Mouse (Mus musculus) stomach, postnatal 0 days (tissue): ENCODE results near the gene Sh2d3c. TPM values are rescaled to one million over a fixed set of nuclear protein-coding genes. Genes with fewer than 3 reads are reported as not detected.
A peak's percentile ranks its signal among the peaks of the same experiment; 100 is the strongest.

ENCODE experiments used
- ATAC-seq: fragments of 200-750 bp; cut with Nextera tagmentation; 2 replicates; pipeline ENCODE4 v1.8.0; 2017; ENCODE audit not compliant: low FRiP score, low TSS enrichment
- DNase-seq: peaks from one replicate; pipeline ENCODE4 v3.0.0-alpha.2; 2016; ENCODE audit warnings: low spot score
- H3K27ac ChIP-seq: fragments of 300-500 bp; sonication (generic); replicated peaks from 2 replicates; pipeline ENCODE4 v1.5.1; 2014; ENCODE audit warnings: mild to moderate bottlenecking, control low read depth
- H3K27me3 ChIP-seq: fragments of 300-500 bp; sonication (generic); 2 replicates; pipeline ENCODE4 v1.6.1; 2014; ENCODE audit warnings: low read length; ENCODE audit not compliant: control insufficient read depth, insufficient read depth
- H3K36me3 ChIP-seq: fragments of 300-500 bp; sonication (generic); 2 replicates; pipeline ENCODE4 v1.6.1; 2014; ENCODE audit warnings: low read length, mixed read lengths; ENCODE audit not compliant: control insufficient read depth, insufficient read depth
- H3K4me1 ChIP-seq: fragments of 300-500 bp; sonication (generic); replicated peaks from 2 replicates; pipeline ENCODE4 v1.6.1; 2014; ENCODE audit warnings: antibody characterized with exemption; ENCODE audit not compliant: control insufficient read depth, insufficient read depth
- H3K4me2 ChIP-seq: fragments of 300-500 bp; sonication (generic); replicated peaks from 2 replicates; pipeline ENCODE4 v1.6.1; 2014; ENCODE audit warnings: low read depth, mild to moderate bottlenecking, control low read depth, moderate library complexity
- H3K4me3 ChIP-seq: fragments of 300-500 bp; sonication (generic); 2 replicates; pipeline ENCODE4 v1.5.1; 2014; ENCODE audit warnings: low read depth, low read length, control low read depth
- H3K9ac ChIP-seq: fragments of 300-500 bp; sonication (generic); 2 replicates; pipeline ENCODE4 v1.6.1; 2014; ENCODE audit warnings: mild to moderate bottlenecking, low read length, control low read depth, mixed read lengths
- H3K9me3 ChIP-seq: fragments of 300-500 bp; sonication (generic); 2 replicates; pipeline ENCODE4 v1.6.1; 2016; ENCODE audit warnings: low read length; ENCODE audit not compliant: control insufficient read depth
- CTCF ChIP-seq: IDR thresholded peaks from 2 replicates; pipeline ENCODE4 v1.5.1; 2016; ENCODE audit warnings: antibody characterized with exemption, low read depth, mild to moderate bottlenecking, moderate library complexity
- EP300 ChIP-seq: optimal IDR thresholded peaks from 2 replicates; pipeline ENCODE3; 2016; ENCODE audit warnings: antibody characterized with exemption
- WGBS: fragments of 180-500 bp; shearing (Covaris S2); extraction: QIAGEN DNeasy Blood & Tissue Kit; methylation state at CpG from one replicate; pipeline ENCODE4 v1.1.7; 2014; 5-methylcytosine and 5-hydroxymethylcytosine counted together
- polyA plus RNA-seq: library from polyadenylated mRNA; unstranded; fragments of >200 nt; fragmentation: Nextera tagmentation; extraction: Ambion mirVana; gene quantifications from 2 replicates; pipeline ENCODE4 v1.2.1, GENCODE M21; 2015

Sh2d3c gene
- polyA plus RNA-seq, 1 experiment from 2014 or later, result 7.7 TPM

GRCm38 (mm10) chr2:32684681-32685428 lies 36.0 kb upstream of the Sh2d3c start:
- Histone ChIP-seq H3K4me3 (no peak overlapping the region), H3K4me2 (no peak overlapping the region), H3K27me3 (no peaks in the 10 kb centered on the region), H3K9ac (no peak overlapping the region), H3K36me3 (peaks cover 31% of the 10 kb centered on the region), H3K27ac (no peak overlapping the region), H3K4me1 (no peaks in the 10 kb centered on the region; the same call in 1 of the 2 replicates), H3K9me3 (no peaks in the 10 kb centered on the region)
- TF ChIP-seq CTCF (no peak), EP300 (no peak)
- 91% methylated on average over 15 of the region's 15 CpGs for WGBS
- DNase-seq, result no peak
- ATAC-seq, result no peak

- Histone ChIP-seq H3K4me1 (no peaks in the 10 kb centered on the region), H3K36me3 (peaks cover 31% of the 10 kb centered on the region), H3K4me2 (no peak overlapping the region), H3K9ac (0 out of 2 replicates have a peak overlapping the region, but pooled peaks have one; percentile 13), H3K27me3 (no peaks in the 10 kb centered on the region), H3K4me3 (no peak overlapping the region), H3K27ac (no peak overlapping the region), H3K9me3 (no peaks in the 10 kb centered on the region)
- whole genome bisulfite sequencing, result 90% methylated on average over 3 of the region's 3 CpGs
- ATAC-seq, result peak; percentile 10; the same call in 1 of the 2 replicates
- no peak for DNase-seq
- no peak for TF ChIP-seq CTCF
- TF ChIP-seq EP300, result no peak
These were observed 35.0 kb upstream of the Sh2d3c start for GRCm38 (mm10) chr2:32685807-32686206.

- 95% methylated on average over 5 of the region's 6 CpGs for WGBS
- H3K4me3 ChIP-seq, result no peak overlapping the region
- H3K4me1 ChIP-seq, result no peaks in the 10 kb centered on the region
- H3K27ac ChIP-seq, result no peak overlapping the region
- no peaks in the 10 kb centered on the region for H3K9me3 ChIP-seq
- H3K9ac ChIP-seq, result no peak overlapping the region
- DNase-seq (no peak), ATAC-seq (no peak)
- H3K36me3 ChIP-seq, result peaks cover 31% of the 10 kb centered on the region
- TF ChIP-seq CTCF (no peak), EP300 (no peak)
- H3K4me2 ChIP-seq, result no peak overlapping the region
- no peaks in the 10 kb centered on the region for H3K27me3 ChIP-seq
These were observed 34.2 kb upstream of the Sh2d3c start for GRCm38 (mm10) chr2:32686640-32687039.

GRCm38 (mm10) chr2:32687562-32687961 lies 33.3 kb upstream of the Sh2d3c start:
- DNase-seq, result no peak
- ATAC-seq, result no peak
- H3K4me1 ChIP-seq, result peaks cover 2% of the 10 kb centered on the region
- H3K27me3 ChIP-seq, result no peaks in the 10 kb centered on the region
- no peak overlapping the region for H3K9ac ChIP-seq
- peaks cover 31% of the 10 kb centered on the region for H3K36me3 ChIP-seq
- H3K4me2 ChIP-seq, result no peak overlapping the region
- H3K27ac ChIP-seq, result no peak overlapping the region
- H3K9me3 ChIP-seq, result no peaks in the 10 kb centered on the region
- H3K4me3 ChIP-seq, result no peak overlapping the region
- TF ChIP-seq EP300 (no peak), CTCF (no peak)
- WGBS, result 92% methylated on average over 8 of the region's 8 CpGs

- 22% methylated on average over 5 of the region's 5 CpGs for WGBS
- Histone ChIP-seq H3K27me3 (no peaks in the 10 kb centered on the region), H3K27ac (no peak overlapping the region), H3K36me3 (peaks cover 18% of the 10 kb centered on the region), H3K4me3 (no peak overlapping the region), H3K9ac (no peak overlapping the region), H3K4me1 (peaks cover 4% of the 10 kb centered on the region), H3K9me3 (no peaks in the 10 kb centered on the region), H3K4me2 (no peak overlapping the region)
- peak; percentile 92 for DNase-seq
- TF ChIP-seq EP300, result no peak
- TF ChIP-seq CTCF, result peak; percentile 100
- peak; percentile 43; the same call in 1 of the 2 replicates for ATAC-seq
These were observed 31.4 kb upstream of the Sh2d3c start for GRCm38 (mm10) chr2:32689420-32689819.

GRCm38 (mm10) chr2:32691041-32691440 lies 29.8 kb upstream of the Sh2d3c start:
- WGBS, result 61% methylated on average over 11 of the region's 11 CpGs
- Histone ChIP-seq H3K27me3 (no peaks in the 10 kb centered on the region), H3K4me1 (peaks cover 4% of the 10 kb centered on the region), H3K4me3 (no peak overlapping the region), H3K9me3 (no peaks in the 10 kb centered on the region), H3K9ac (no peak overlapping the region), H3K36me3 (peaks cover 12% of the 10 kb centered on the region), H3K27ac (no peak overlapping the region), H3K4me2 (no peak overlapping the region)
- ATAC-seq (no peak), DNase-seq (no peak)
- no peak for TF ChIP-seq EP300
- TF ChIP-seq CTCF, result no peak
